Mouse (Mus musculus) erythroid progenitor cell, adult 5-6 weeks (primary cell): ENCODE results near the gene Aicda. TPM values are rescaled to one million over a fixed set of nuclear protein-coding genes. Genes with fewer than 3 reads are reported as not detected.

Source experiments
- total RNA-seq, 2 experiments: library from RNA; stranded (forward) in 1 of 2; stranded (reverse) in 1 of 2; fragments of 150-400 nt in 1 of 2; fragments of 186-747, 209-891 nt in 1 of 2; gene quantifications; 2 replicates each; pipeline versions ENCODE4 v1.2.3 to v1.2.4; 2015 to 2017; ENCODE audit warnings: low replicate concordance in 2 of 2

The Aicda gene
- total RNA-seq, 2 experiments from 2014 or later = not detected

Other genes with a start within 250 kb of the Aicda start
- gene M6pr, start 245.1 kb upstream of the Aicda start, total RNA-seq (2015; ENCODE audit: low replicate concordance) = 48.2 and 50.8 TPM in 2 replicates
- 74.6 and 75.7 TPM in 2 replicates for gene M6pr, start 245.1 kb upstream of the Aicda start, total RNA-seq (2017; ENCODE audit: low replicate concordance)
- 2.2 and 8.0 TPM in 2 replicates for gene Phc1, start 213.2 kb upstream of the Aicda start, total RNA-seq (2015; ENCODE audit: low replicate concordance)
- gene Phc1, start 213.2 kb upstream of the Aicda start, total RNA-seq (2017; ENCODE audit: low replicate concordance) = 1.0 and 1.4 TPM in 2 replicates
- gene Rimklb, start 55.0 kb upstream of the Aicda start, total RNA-seq (2015; ENCODE audit: low replicate concordance) = not detected in 2 replicates
- not detected in 2 replicates for gene Rimklb, start 55.0 kb upstream of the Aicda start, total RNA-seq (2017; ENCODE audit: low replicate concordance)
- not detected in 2 replicates for gene Mfap5, start 48.0 kb upstream of the Aicda start, total RNA-seq (2015; ENCODE audit: low replicate concordance)
- not detected in 2 replicates for gene Mfap5, start 48.0 kb upstream of the Aicda start, total RNA-seq (2017; ENCODE audit: low replicate concordance)
- 29.2 and 35.2 TPM in 2 replicates for gene Apobec1, start 48.6 kb downstream of the Aicda start, total RNA-seq (2015; ENCODE audit: low replicate concordance)
- 17.1 and 17.2 TPM in 2 replicates for gene Apobec1, start 48.6 kb downstream of the Aicda start, total RNA-seq (2017; ENCODE audit: low replicate concordance)
- gene Gdf3, start 56.3 kb downstream of the Aicda start, total RNA-seq (2015; ENCODE audit: low replicate concordance) = 5.8 and 8.8 TPM in 2 replicates
- gene Gdf3, start 56.3 kb downstream of the Aicda start, total RNA-seq (2017; ENCODE audit: low replicate concordance) = not detected in 2 replicates
- gene Dppa3, start 72.6 kb downstream of the Aicda start, total RNA-seq (2015; ENCODE audit: low replicate concordance) = not detected in 2 replicates
- not detected in 2 replicates for gene Dppa3, start 72.6 kb downstream of the Aicda start, total RNA-seq (2017; ENCODE audit: low replicate concordance)
- gene Nanog, start 153.7 kb downstream of the Aicda start, total RNA-seq (2015; ENCODE audit: low replicate concordance) = not detected in 2 replicates
- gene Nanog, start 153.7 kb downstream of the Aicda start, total RNA-seq (2017; ENCODE audit: low replicate concordance) = not detected in 2 replicates
- gene Slc2a3, start 247.8 kb downstream of the Aicda start, total RNA-seq (2015; ENCODE audit: low replicate concordance) = 9.4 and 13.4 TPM in 2 replicates
- gene Slc2a3, start 247.8 kb downstream of the Aicda start, total RNA-seq (2017; ENCODE audit: low replicate concordance) = 9.4 and 10.8 TPM in 2 replicates